11 mouse cellular contexts compared by ENCODE assay signal in genomic region chr2:158510665-158511064, GRCm38 (mm10). TPM values are rescaled to one million over a fixed set of nuclear protein-coding genes. Genes with fewer than 3 reads are reported as not detected.
DNase-seq lines count a peak whose midpoint lies in the region; ATAC-seq lines count a peak whose summit lies in the region.
"Had no signal": no experiment of that assay in that cellular context is flagged by ENCODE, and none has a peak within 500 bp of the region (broad histone marks: within the 10 kb centered on the region; RNA-seq: fewer than 3 reads in every experiment).

No protein-coding gene starts in this region.

- peak; percentile 45; the same call in 1 of the 2 replicates for ATAC-seq in liver, embryonic 12.5 days
- no peak for ATAC-seq in CD4-positive, CD25-positive, alpha-beta regulatory T cell, adult 4 months

- no peaks in the 10 kb centered on the region for H3K27me3 ChIP-seq in liver, embryonic 12.5 days (replicated peaks)
- H3K27me3 ChIP-seq in hindbrain, embryonic 10.5 days (ENCODE audit: insufficient read depth, poor library complexity, severe bottlenecking): no peaks in the 10 kb centered on the region

- H3K27ac ChIP-seq in liver, embryonic 12.5 days: no peak overlapping the region
- H3K27ac ChIP-seq in hindbrain, embryonic 10.5 days: no peak overlapping the region
- H3K27ac ChIP-seq: layer of hippocampus, adult 2 months had no signal

- no peaks in the 10 kb centered on the region for H3K4me1 ChIP-seq in liver, embryonic 12.5 days
- H3K4me1 ChIP-seq in hindbrain, embryonic 10.5 days (replicated peaks): no peaks in the 10 kb centered on the region

- H3K4me3 ChIP-seq in liver, embryonic 12.5 days: no peak overlapping the region
- no peak overlapping the region for H3K4me3 ChIP-seq in hindbrain, embryonic 10.5 days
- H3K4me3 ChIP-seq: layer of hippocampus, adult 2 months had no signal

- H3K4me2 ChIP-seq in liver, embryonic 12.5 days: no peak overlapping the region

- H3K9me3 ChIP-seq in liver, embryonic 12.5 days (replicated peaks): no peaks in the 10 kb centered on the region
- no peaks in the 10 kb centered on the region for H3K9me3 ChIP-seq in hindbrain, embryonic 10.5 days

- no peak overlapping the region for H3K9ac ChIP-seq in liver, embryonic 12.5 days

- DNase-seq in spleen, postnatal 36 days (ENCODE audit: low spot score in 2 of 2): peak; percentile 13 to 22
- DNase-seq in spleen, postnatal 4 days (ENCODE audit: low spot score in 2 of 2): no peak
- peak; percentile 40 for DNase-seq in fibroblast of lung, adult 2 months (ENCODE audit: low read depth)
- DNase-seq in urinary bladder, adult 2 months (ENCODE audit: low spot score): peak; percentile 69
- no peak for DNase-seq in yolk sac, embryonic 10.5 days (ENCODE audit: low spot score)
- DNase-seq in hindbrain, embryonic 10.5 days (ENCODE audit: low spot score): no peak

- WGBS in liver, embryonic 12.5 days (ENCODE audit: insufficient replicate concordance): 71% methylated on average over 6 of the region's 6 CpGs
- 93% methylated on average over 6 of the region's 6 CpGs for WGBS in hindbrain, embryonic 10.5 days

- no peaks in the 10 kb centered on the region for H3K36me3 ChIP-seq in liver, embryonic 12.5 days
- no peaks in the 10 kb centered on the region for H3K36me3 ChIP-seq in hindbrain, embryonic 10.5 days

RNA-seq across cellular contexts. Expression of gene Arhgap40, which starts 1.9 kb away (rescaled TPM):
- not detected in 2 replicates for polyA plus RNA-seq in liver, embryonic 12.5 days (2016; fragmentation: Nextera tagmentation; extraction: Ambion mirVana)
- 30.7 and 38.4 TPM in 2 replicates for polyA plus RNA-seq in urinary bladder, adult 2 months (2012; rRNA removed)
- not detected for polyA plus RNA-seq in CD4-positive, CD25-positive, alpha-beta regulatory T cell, adult 4 months (2017; shearing (Covaris generic))
- 0.27 TPM in 1 of 2 replicates, not detected in the other for polyA plus RNA-seq in hindbrain, embryonic 10.5 days (2016; fragmentation: Nextera tagmentation; extraction: Ambion mirVana)
- polyA plus RNA-seq: neural tube, embryonic 11.5 days had no signal

RNA-seq across cellular contexts. Expression of gene Adig, which starts 8.3 kb away (rescaled TPM):
- polyA plus RNA-seq in liver, embryonic 12.5 days (2016; fragmentation: Nextera tagmentation; extraction: Ambion mirVana): not detected in 2 replicates
- polyA plus RNA-seq in urinary bladder, adult 2 months (2012; rRNA removed): 4.7 and 9.4 TPM in 2 replicates
- not detected for polyA plus RNA-seq in CD4-positive, CD25-positive, alpha-beta regulatory T cell, adult 4 months (2017; shearing (Covaris generic))
- not detected in 2 replicates for polyA plus RNA-seq in hindbrain, embryonic 10.5 days (2016; fragmentation: Nextera tagmentation; extraction: Ambion mirVana)
- polyA plus RNA-seq: embryonic facial prominence, embryonic 11.5 days; neural tube, embryonic 11.5 days had no signal

Comparison
In these comparisons a context has a peak if more than half of its experiments do, and no peak if none do; other contexts are left out.
1. DNase-seq: peak in spleen, postnatal 36 days (2 of 2), fibroblast of lung, adult 2 months (single experiment) and urinary bladder, adult 2 months (single experiment); none in spleen, postnatal 4 days (0 of 2), yolk sac, embryonic 10.5 days (single experiment) and hindbrain, embryonic 10.5 days (single experiment).
2. RNA of gene Arhgap40, which starts 1.9 kb away (polyA plus RNA-seq): 30.7 to 38.4 TPM in urinary bladder, adult 2 months; 0.27 TPM in hindbrain, embryonic 10.5 days, not detected in CD4-positive, CD25-positive, alpha-beta regulatory T cell, adult 4 months and not detected in liver, embryonic 12.5 days; every median in the first group is over 10 times any median in the second.